Mouse (Mus musculus): ENCODE measurements around the gene Zfp683.

Zfp683 gene

DNA sequence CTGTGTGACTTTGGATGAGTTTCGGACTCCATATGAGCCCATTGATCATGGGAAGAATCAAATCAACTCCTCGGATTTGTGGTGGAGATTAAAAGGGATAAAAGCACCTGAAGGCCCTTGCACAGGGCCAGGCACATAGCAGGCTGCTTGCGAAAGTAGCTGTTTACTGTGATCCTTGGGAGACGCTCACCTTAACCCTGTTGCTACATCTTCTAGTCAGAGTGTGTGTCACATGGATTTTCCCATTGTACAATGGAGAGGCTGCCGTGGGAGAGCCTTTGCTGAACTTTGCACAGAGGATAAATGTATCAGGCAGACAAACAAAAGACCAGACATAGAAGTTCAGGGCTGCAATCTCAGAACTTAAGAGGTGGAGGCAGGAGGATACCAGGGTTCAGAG, 1.7 kb upstream of the Zfp683 start:
- CTCF ChIA-PET = interaction anchor here (0.7 kb wide), 1 partner anchor 34 kb away, joined by 3 read pairs; no protein-coding TSS in a partner anchor

DNA sequence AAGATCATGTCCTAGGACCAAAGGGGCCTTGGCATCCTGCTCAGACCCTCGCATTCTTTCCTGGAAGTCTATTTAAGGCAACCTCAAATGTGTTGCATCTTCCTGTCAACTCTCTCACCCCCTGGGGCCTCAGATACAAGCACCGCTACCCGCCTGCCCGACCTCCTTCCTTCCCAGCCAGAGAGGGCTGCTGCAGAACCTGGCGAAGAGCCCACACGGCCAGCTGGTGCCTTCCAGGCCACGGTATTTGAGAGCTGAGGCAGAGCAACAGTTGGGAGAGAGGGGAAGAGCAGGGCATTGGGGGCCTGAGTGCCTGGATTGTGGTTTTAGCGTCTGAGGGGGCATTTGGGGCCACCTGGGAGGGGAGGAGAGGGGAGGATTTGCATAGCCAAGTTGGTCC, 1.1 kb upstream of the Zfp683 start:
- CTCF ChIA-PET = interaction anchor here (0.7 kb wide), 2 partner anchors 29 to 34 kb away, joined by 3 to 6 read pairs; no protein-coding TSS in a partner anchor

DNA sequence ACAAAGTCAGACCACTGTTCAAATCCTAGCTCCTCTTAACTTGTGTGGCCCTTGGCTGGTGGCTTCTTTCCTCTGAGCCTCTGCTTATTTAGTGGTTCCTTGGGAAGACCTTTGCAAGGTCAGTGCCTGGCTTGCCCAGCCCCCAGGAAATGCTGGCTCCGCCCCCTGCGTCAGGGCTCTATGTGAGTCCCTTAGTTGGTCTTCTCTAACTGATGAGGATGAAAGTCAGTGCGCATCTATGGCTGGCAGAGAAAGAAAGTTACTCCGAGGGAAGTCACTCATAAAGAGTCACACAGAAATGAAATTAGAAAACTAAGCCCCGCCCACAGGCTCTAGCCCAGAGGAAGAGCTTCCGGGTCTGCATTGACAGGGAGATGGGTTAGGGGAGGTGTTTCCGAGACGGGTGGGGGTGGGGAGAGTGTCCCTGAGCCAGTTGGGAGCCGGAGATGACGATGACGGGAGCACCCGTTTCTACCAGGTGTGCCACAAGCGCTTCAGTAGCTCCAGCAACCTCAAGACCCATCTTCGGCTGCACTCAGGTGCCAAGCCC, 4.6 kb downstream of the Zfp683 start:
- CTCF ChIA-PET = no interaction called here

DNA sequence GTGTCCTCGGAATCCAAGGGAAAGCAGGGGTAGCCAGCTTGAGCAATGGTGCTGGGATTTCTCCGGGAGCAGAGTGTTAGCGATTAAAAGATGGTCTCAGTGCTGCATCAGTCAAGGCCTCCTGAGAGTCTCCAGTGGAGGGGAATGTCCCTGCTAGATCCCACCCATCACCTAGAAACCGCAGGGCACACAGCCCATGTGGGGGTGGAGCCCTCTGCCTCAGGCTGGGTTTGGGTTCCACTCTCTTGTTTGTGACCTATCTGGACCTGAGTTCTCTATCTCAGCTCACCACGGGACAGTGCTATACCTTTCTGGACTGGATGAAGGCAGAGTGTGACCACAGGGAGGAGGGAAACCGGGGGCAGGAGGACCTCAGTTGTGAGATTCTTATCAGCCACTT, 5.3 kb downstream of the Zfp683 start:
- CTCF ChIA-PET = no interaction called here

DNA sequence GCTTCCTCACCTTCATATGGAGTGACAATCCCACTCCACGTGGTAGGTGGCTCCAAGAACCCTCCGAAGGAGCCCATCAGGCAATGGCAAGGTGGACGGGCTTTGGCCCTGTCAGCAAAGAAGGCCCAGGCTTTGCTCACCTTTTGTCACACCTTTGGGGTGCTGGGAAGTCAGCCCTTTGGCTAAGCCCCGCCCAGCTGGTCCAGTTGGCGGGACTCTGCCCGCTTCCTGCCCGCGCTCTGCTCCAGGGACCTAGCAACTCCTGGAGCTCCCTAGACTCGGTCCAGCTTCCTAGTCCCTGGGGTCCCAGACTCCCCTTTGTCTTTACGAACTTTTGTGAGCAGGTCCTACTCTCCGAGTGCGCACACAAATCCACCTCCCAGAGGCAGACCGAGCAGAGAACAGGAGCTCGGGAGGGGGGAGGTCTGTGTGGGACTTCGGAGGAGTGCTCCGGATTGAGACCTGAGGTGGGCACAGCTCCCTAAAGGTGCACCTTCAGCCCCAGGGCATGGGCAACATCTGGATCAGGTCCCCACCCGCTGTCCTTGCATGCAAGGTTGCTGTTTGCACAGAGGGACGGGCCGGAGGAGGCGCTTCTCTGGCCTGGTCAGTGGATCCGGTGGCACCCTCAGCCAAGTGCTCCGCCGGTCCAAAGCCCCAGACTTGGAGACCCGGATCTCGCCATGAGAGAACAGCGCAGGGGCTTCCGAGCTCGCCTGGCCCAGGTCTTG, 6.7 kb downstream of the Zfp683 start, which contains the start of gene Crybg2:
TSS of gene Crybg2 (plus strand) at position 681 of the 731 bp plus-strand sequence.
- CTCF ChIA-PET = no interaction called here

DNA sequence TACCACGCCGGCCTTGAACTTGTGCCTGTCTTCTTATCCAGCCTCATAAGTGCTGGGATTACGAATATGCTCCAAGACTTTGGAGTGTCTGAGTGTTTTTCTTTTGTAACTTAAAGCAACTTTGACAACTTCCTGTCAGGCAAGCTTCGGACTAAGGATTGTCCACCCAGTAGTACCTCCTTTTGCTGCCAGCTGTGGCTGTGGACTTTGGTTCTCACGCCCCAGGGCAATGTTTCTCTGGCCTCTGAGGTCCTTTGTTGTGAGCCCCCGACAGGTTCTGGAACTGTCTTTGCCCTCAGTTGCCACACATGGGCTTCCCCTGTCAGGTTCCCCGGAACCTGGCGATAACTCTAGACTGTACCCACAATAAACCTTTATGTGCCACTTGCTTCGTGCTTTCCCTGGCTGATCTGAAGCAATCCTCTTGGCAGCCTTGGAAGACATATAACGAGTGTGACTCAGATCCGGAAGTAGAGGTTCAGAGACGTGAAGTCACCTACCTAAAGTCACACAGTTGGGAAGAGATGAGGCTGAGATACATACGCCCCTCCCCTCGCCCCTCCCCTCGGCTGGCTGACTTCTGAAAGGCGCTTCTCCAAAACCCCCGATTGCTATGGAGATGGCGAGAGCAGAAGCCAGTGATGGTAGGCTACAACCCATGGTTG, 7.7 kb downstream of the Zfp683 start:
- CTCF ChIA-PET = no interaction called here

DNA sequence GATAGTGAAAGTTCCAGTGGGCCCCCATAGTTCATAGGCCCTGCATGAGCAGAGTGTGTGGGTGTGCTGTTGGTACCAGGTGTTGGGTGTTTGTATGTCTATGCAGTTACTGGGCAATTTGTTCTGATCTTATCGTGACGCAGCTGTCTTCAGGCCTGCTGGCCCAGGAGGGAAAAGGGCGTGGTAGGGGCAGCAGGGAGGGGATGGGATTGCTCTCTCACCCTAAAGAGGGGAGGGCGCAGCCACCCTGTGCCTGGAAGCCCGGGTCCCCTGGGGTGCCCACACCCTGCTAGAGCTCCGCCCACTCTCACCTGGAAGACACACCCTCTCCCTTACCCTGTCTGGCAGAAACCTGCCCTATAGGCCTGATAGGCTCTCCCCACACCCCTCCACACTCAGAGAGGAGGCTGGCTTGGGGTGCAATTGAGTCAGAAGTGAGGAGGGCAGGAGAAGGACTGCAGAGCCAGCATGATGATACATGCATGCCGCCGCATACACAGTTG, 8.4 kb downstream of the Zfp683 start:
- CTCF ChIA-PET = no interaction called here

DNA sequence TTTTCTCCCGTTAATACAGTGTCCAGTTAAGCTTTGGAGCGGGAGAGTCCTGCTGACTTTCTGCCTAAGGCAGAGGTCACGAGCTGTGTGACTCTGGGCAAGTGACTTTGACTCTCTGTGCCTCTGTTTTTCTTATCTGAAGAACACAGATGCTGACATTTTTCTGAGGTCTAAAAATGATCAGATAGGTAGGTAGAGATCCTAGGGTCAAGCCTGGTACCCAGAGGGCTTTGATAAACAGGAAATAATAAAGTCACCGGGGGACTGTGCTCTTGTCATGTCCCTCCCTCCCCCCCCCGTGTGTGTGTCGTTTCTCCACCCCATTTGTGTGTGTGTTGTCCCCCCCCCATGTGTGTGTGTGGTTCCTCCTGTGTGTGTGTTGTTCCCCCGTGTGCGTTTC, 8.9 kb downstream of the Zfp683 start:
- CTCF ChIA-PET = no interaction called here

DNA sequence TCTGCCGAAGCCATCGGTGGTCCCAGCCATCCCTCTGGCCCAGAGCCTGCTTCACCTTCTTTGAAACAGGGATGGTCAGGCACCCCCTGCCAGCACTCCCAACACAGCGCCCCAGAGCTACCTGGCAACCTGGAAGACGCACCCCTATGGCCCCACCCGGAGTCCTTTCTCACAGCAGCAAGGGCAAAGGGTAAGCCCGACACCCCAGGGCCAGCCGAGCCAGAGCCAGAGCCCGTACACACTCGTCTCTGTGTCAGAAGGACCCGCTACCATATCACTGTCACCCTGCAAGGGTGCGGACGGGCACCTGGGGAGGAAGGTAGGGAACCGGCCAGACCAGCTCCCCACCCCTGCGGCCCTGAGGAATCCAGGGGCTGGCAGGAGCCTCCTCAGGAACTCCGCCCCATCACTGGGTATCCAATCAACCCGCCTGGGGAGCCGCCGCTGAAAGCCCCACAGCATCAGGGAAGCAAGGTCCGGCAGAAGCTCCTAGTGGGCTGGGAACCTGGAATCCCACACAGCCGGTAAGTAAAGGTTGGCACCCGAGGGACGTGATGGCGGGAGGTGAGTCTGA, 11.9 kb downstream of the Zfp683 start:
- CTCF ChIA-PET = interaction anchor here (0.5 to 0.7 kb wide), 2 partner anchors 56 to 659 kb away, joined by 3 read pairs; no protein-coding TSS in a partner anchor

DNA sequence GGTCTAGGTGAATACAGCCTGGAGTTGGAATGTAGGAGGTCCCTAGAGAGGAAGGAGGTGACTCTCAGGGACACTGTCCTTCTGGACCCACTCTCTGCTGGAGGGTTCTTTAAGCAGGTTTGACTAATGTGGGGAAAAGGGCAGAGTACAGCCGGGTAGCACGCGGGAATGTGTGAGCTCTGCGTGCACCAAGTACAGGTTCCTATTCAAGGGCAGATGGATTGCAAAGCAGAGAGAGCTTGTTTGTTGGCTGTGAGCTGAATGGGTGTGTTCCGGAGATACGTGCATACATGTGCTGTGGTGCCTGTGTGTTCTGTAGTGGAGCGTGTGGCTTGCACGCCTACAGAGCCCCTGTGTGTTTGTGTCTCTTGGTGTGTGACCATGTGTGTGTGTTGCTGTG, 13.7 kb downstream of the Zfp683 start:
- CTCF ChIA-PET = interaction anchor here (0.6 to 0.7 kb wide), 2 partner anchors 21 to 34 kb away, joined by 3 read pairs; no protein-coding TSS in a partner anchor

DNA sequence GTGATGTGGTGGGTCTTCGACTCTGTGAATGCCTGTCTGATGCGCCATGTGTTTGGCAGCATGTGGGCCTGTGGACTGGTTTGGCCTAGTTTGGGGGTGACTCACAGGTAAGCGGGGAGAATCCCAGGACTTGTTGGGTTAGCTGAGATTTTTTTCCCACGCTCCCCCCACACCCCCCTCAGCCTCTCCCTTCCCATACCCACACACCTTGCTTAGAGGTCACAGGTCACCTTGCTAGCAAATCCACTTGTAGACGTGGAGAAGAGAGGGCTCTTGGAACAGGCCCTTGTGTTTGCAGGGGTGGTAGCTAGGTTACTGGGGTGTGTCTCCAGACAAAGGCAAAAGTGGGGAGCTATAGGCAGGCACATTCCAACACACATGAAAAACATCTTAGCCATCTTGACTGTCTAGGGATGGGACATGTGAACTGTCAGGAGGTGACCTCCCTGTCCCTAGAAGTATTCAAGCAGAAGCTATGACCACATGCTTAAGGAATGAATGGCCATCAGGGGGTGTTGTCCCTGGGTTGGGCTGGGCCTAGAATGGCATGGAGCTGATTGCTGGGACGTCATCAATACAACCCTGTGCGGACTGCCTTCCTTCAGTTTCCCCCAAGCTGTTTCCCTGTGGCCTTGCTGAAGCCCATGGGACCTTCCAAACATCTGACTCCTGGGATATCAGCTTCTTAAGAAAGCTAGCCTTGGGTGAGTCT, 14.4 kb downstream of the Zfp683 start:
- CTCF ChIA-PET = interaction anchor here (0.6 to 0.7 kb wide), 3 partner anchors 20 to 1885 kb away, joined by 3 read pairs; no protein-coding TSS in a partner anchor

DNA sequence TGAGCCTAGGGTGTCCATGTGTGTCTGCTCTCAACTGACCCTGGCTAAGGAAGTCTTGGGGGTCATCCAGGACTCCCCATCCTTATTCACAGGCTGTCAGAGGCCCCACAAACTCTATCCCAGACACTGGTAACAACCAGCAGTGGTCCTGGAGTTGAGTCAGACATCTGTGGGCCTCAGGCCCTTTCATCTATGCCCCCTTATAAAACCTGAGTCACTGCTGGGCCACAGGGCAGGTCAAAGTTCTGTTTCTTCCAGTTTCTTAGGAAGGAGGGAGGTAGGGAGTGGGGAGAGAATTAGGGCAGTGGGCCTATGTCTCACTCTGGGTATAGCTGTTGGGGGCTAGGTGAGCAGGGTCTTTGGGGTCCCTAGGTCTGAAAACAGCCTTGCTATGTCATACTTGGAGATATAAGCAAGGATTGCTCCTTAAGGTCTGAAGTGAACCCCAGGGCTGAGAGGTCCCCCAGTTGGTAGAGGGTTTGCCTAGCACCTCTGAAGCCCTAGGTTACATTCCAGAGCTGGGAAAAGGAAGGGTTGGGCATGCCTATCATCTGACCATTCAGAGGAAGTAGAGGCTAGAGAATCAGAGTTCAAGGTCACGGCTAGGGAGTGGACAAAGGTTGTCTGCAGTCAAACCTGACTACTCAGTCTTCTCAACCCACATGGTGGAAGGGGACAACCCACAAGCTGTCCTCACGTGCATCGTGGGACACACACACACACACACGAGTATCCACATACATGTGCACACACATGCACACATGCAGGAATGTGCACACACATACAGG, 15.3 kb downstream of the Zfp683 start:
- CTCF ChIA-PET = no interaction called here

DNA sequence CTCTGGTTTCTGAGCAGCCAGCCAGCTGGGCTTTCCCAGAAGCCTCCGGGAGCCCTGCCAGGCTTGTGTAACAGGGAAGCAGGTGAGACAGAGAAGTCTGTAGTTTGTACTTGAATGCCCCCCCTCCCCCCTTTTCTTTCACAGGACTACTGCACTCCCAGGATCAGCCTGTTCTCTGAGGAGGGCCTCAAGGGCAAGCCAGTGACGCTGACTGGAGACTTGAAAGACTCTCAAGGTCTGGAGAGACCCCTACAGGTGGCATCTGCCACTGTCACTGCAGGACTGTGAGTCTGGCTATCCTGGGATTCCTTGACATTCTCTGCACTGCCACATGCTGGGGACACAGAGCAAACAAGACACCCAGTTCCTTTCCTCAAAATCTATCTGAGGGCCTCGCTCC, 25.1 kb downstream of the Zfp683 start:
- CTCF ChIA-PET = interaction anchor here (0.9 kb wide), 1 partner anchor 60 kb away, joined by 3 read pairs; no protein-coding TSS in a partner anchor

DNA sequence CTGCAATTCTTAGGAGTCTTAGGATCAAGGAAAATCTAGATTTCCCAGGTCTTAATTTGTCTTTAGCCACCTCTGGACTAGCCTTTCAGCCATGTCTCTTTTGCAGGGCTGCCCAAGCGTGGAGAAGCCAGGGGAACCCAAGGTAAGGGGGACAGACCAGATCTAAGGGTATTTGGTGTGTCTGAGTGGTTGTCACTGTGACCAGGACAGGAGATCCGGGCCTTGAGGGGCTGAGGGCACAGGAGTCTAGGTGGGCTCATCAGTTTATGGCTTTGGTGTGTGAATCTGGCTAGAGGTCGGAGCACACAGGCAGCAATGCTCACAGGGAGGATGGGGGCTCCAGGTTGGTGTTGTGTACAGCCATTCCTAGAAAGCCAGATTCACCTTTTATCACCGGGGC, 27.0 kb downstream of the Zfp683 start:
- CTCF ChIA-PET = interaction anchor here (1.7 kb wide), 1 partner anchor 45 kb away, joined by 3 read pairs; no protein-coding TSS in a partner anchor

DNA sequence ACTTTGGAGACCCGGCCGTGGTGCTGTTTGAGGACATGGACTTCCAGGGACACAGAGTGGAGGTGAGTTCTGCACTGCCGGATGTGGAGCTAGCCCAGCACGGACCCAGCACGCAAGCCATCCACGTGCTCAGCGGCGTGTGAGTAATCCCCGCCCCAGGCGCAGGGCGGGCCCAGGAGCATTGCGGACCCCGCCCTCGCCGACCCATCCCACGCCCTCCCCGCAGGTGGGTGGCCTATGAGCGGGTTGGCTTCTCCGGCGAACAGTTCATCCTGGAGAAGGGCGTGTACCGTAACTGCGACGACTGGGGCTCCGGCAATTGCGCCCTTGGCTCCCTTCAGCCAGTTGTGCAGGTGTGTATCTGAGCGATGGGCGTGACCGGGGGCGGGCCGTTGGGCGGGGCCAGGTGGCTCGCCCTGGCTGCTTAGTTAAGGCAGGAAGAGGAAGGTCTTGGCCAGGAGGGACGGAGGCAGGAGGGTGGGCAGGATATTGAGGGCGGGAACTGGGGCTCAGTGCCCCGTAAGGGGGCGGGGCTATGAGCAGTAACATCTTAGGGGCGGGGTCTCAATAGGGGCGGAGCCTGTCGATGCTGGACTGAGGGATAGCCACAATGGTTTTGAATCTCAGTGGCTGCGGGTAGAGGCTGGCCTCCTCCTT, 28.2 kb downstream of the Zfp683 start:
- CTCF ChIA-PET = interaction anchor here (0.6 to 1.8 kb wide), 3 partner anchors 10 to 46 kb away, joined by 3 to 6 read pairs (median 6); no protein-coding TSS in a partner anchor

DNA sequence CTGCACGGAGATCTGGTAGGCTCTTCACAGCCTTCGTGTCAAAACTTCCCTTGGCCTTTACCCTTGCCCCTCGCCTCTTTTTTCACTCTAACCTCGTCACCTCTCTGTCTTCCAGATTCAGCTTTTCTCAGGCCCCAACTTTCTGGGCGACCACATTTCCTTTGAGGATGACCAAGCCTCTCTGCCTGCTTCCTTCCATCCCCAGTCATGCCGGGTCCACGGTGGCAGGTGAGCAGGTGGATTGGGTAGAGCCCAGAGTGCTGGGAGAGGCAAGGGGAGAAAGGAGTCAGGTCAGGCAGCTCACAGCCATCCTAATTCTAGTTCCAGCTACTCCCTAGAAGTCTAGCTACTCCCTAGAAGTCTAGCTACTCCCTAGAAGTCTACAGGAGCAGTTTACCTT, 28.8 kb downstream of the Zfp683 start:
- CTCF ChIA-PET = interaction anchor here (0.6 to 1.8 kb wide), 2 partner anchors 10 to 42 kb away, joined by 3 to 6 read pairs; no protein-coding TSS in a partner anchor

DNA sequence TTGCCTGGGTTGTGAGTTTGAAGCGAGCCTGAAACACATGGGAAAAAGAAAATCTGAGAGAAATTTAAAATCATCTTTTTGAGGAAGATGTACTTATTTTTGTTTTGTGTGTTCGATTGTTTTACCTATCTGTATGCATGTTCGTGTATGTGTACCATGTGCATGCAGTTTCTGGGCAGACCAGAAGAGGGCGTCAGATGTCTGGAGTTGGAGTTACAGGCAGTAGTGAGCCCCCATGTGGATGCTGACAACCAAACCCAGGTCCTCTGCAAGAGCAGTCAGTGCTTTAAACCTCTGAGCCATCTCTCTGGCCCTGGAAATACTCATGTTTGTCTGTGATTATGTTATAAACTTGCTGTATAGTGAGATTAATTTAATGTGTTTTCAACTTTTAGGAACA, 31.4 kb downstream of the Zfp683 start:
- CTCF ChIA-PET = interaction anchor here (0.6 to 0.7 kb wide), 3 partner anchors 10 to 830 kb away, joined by 5 to 8 read pairs (median 8); no protein-coding TSS in a partner anchor

DNA sequence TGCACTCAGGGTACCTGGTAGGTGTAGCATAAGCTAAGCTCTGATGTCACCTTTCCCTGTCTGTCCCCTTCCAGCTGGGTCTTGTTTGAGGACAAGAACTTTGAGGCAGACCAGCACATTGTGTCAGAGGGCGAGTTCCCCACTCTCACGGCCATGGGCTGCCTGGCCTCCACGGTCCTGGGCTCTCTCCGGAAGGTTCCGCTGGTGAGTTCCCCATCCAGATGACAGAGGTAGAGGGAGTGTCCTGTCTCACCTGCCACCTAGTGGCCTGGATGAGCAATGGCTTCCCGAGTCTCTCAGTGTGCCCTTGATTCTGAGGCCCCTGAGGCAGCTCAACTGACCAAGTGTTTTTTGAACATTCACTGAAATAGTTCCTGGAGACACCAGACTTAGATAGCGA, 33.8 kb downstream of the Zfp683 start:
- CTCF ChIA-PET = interaction anchor here (1.0 kb wide), 1 partner anchor 36 kb away, joined by 3 read pairs; no protein-coding TSS in a partner anchor

DNA sequence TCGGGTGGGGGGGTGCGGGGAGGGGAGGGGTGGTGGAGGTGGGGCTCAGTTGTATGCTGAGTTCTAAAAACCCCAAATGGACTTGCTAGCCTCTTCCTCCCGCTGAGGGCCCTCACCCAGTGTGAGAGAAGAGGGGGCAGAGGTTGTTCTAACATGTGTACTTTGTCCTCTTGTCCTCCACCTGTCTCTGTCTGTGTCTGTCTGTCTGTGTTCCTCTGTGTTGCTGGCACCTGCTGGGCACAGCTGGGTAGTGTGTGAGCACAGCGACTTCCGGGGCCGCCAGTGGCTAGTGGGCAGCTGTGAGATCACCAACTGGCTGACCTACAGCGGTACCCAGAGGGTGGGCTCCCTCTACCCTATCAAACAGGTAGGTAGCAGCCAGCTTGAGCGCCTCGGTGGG, 35.4 kb downstream of the Zfp683 start:
- CTCF ChIA-PET = no interaction called here

Measured in spleen, embryonic (tissue).